Mouse (Mus musculus) MEL (cell line): ENCODE results near the gene Nip7. TPM values are rescaled to one million over a fixed set of nuclear protein-coding genes. Genes with fewer than 3 reads are reported as not detected.

Experiments
- DNase-seq: peaks from one replicate; pipeline ENCODE4 v3.0.0; 2011; ENCODE audit warnings: low read depth, low spot score
- H3K27ac ChIP-seq: 2 replicates; pipeline ENCODE4 v1.5.1; 2012; ENCODE audit warnings: low read depth, mild to moderate bottlenecking, control low read depth, low read length, moderate library complexity; ENCODE audit not compliant: control insufficient read depth
- H3K27me3 ChIP-seq, 2 experiments: fragments of 150-350 bp in 1 of 2; sonication (generic) in 1 of 2; 2 replicates each; pipeline ENCODE4 v1.6.1; 2012; ENCODE audit warnings: low read length in 2 of 2, mild to moderate bottlenecking in 2 of 2, improper control_type of control experiment in 1 of 2, moderate library complexity in 1 of 2; ENCODE audit not compliant: insufficient read depth in 2 of 2, control insufficient read depth in 1 of 2
- H3K36me3 ChIP-seq, 2 experiments: 2 replicates each; pipeline ENCODE4 v1.6.1; 2012 to 2014; ENCODE audit warnings: low read length in 2 of 2, improper control_type of control experiment in 1 of 2, inconsistent platforms in 1 of 2, mild to moderate bottlenecking in 1 of 2; ENCODE audit not compliant: insufficient read depth in 2 of 2, control insufficient read depth in 1 of 2
- H3K4me1 ChIP-seq, 2 experiments: fragments of 150-350 bp in 1 of 2; sonication (generic) in 1 of 2; 2 replicates each; pipeline ENCODE4 v1.6.1; 2012; ENCODE audit warnings: low read length in 2 of 2, improper control_type of control experiment in 1 of 2, mild to moderate bottlenecking in 1 of 2; ENCODE audit not compliant: insufficient read depth in 2 of 2, control insufficient read depth in 1 of 2
- H3K4me3 ChIP-seq, 2 experiments: fragments of 150-350 bp in 1 of 2; sonication (generic) in 1 of 2; 2 replicates each; pipeline ENCODE4 v1.5.1; 2012; ENCODE audit warnings: low read depth in 2 of 2, low read length in 2 of 2, mild to moderate bottlenecking in 2 of 2, moderate library complexity in 2 of 2, control low read depth in 1 of 2, improper control_type of control experiment in 1 of 2; ENCODE audit not compliant: control insufficient read depth in 1 of 2, insufficient read depth in 1 of 2
- H3K79me2 ChIP-seq: 2 replicates; pipeline ENCODE4 v1.6.1; 2012; ENCODE audit warnings: mild to moderate bottlenecking, low read length, moderate library complexity; ENCODE audit not compliant: control insufficient read depth, poor library complexity, insufficient read depth
- H3K9ac ChIP-seq: 2 replicates; pipeline ENCODE4 v1.6.1; 2012; ENCODE audit warnings: low read depth, mild to moderate bottlenecking, control low read depth, low read length, moderate library complexity; ENCODE audit not compliant: control insufficient read depth, poor library complexity, severe bottlenecking
- H3K9me3 ChIP-seq: fragments of 150-350 bp; sonication (generic); replicated peaks from 2 replicates; pipeline ENCODE4 v1.6.1; 2012; ENCODE audit warnings: mild to moderate bottlenecking, low read length, improper control_type of control experiment, moderate library complexity; ENCODE audit not compliant: insufficient read depth
- BHLHE40 ChIP-seq: IDR thresholded peaks from 2 replicates; pipeline ENCODE4 v1.6.1; 2012; ENCODE audit warnings: low read depth, mild to moderate bottlenecking, inconsistent platforms, low read length, improper control_type of control experiment, borderline replicate concordance
- CHD1 ChIP-seq: IDR thresholded peaks from 2 replicates; pipeline ENCODE4 v1.6.1; 2012; ENCODE audit warnings: low read depth, mild to moderate bottlenecking, inconsistent platforms, low read length, improper control_type of control experiment
- CHD2 ChIP-seq: IDR thresholded peaks from 2 replicates; pipeline ENCODE4 v1.6.1; 2011; ENCODE audit warnings: low read length, improper control_type of control experiment
- CTCF ChIP-seq, 3 experiments: IDR thresholded peaks in 2 of 3; conservative IDR thresholded peaks in 1 of 3; 2 replicates each; pipeline ENCODE4 v1.5.1; 2011 to 2012; ENCODE audit warnings: low read length in 3 of 3, low read depth in 2 of 3, mild to moderate bottlenecking in 2 of 3, improper control_type of control experiment in 1 of 3, inconsistent platforms in 1 of 3, mixed read lengths in 1 of 3, moderate library complexity in 1 of 3; ENCODE audit not compliant: control insufficient read depth in 1 of 3, insufficient read depth in 1 of 3, poor library complexity in 1 of 3, severe bottlenecking in 1 of 3
- E2F4 ChIP-seq: IDR thresholded peaks from 2 replicates; pipeline ENCODE4 v1.6.1; 2011; ENCODE audit warnings: low read depth, low read length, improper control_type of control experiment, borderline replicate concordance
- ELF1 ChIP-seq: IDR thresholded peaks from 2 replicates; pipeline ENCODE4 v1.6.1; 2014; ENCODE audit warnings: low read depth, mild to moderate bottlenecking, inconsistent platforms, low read length, improper control_type of control experiment, moderate library complexity
- EP300 ChIP-seq, 2 experiments: IDR thresholded peaks; 2 replicates each; pipeline ENCODE4 v1.6.1; 2011; ENCODE audit warnings: improper control_type of control experiment in 2 of 2, low read length in 2 of 2, low read depth in 1 of 2, mild to moderate bottlenecking in 1 of 2
- GATA1 ChIP-seq: IDR thresholded peaks from 2 replicates; pipeline ENCODE4 v1.6.1; 2011; ENCODE audit warnings: low read depth, low read length, improper control_type of control experiment
- HCFC1 ChIP-seq: IDR thresholded peaks from 2 replicates; pipeline ENCODE4 v1.6.1; 2012; ENCODE audit warnings: low read depth, mild to moderate bottlenecking, inconsistent platforms, low read length, improper control_type of control experiment, moderate library complexity
- JUND ChIP-seq: IDR thresholded peaks from 2 replicates; pipeline ENCODE4 v1.6.1; 2011; ENCODE audit warnings: low read depth, mild to moderate bottlenecking, improper control_type of control experiment, low read length
- KAT2A ChIP-seq: conservative IDR thresholded peaks from 2 replicates; pipeline ENCODE4 v1.6.1; 2012; ENCODE audit warnings: low read depth, low read length, improper control_type of control experiment, inconsistent platforms
- MAFK ChIP-seq: IDR thresholded peaks from 2 replicates; pipeline ENCODE4 v1.6.1; 2011; ENCODE audit warnings: low read depth, mild to moderate bottlenecking, low read length, improper control_type of control experiment, borderline replicate concordance
- MAX ChIP-seq: IDR thresholded peaks from 2 replicates; pipeline ENCODE4 v1.6.1; 2011; ENCODE audit warnings: low read length, improper control_type of control experiment
- MAZ ChIP-seq: IDR thresholded peaks from 2 replicates; pipeline ENCODE4 v1.6.1; 2012; ENCODE audit warnings: low read depth, mild to moderate bottlenecking, inconsistent platforms, low read length, improper control_type of control experiment
- MEF2A ChIP-seq: IDR thresholded peaks from 2 replicates; pipeline ENCODE4 v1.6.1; 2014; ENCODE audit warnings: low read depth, mild to moderate bottlenecking, inconsistent platforms, low read length, improper control_type of control experiment; ENCODE audit not compliant: poor library complexity, insufficient replicate concordance, severe bottlenecking; ENCODE audit errors: extremely low read depth
- MXI1 ChIP-seq: IDR thresholded peaks from 2 replicates; pipeline ENCODE4 v1.6.1; 2011; ENCODE audit warnings: mild to moderate bottlenecking, low read depth, low read length, improper control_type of control experiment
- MYB ChIP-seq: IDR thresholded peaks from 2 replicates; pipeline ENCODE4 v1.6.1; 2011; ENCODE audit warnings: mild to moderate bottlenecking, low read depth, low read length, improper control_type of control experiment
- NRF1 ChIP-seq: IDR thresholded peaks from 2 replicates; pipeline ENCODE4 v1.6.1; 2014; ENCODE audit warnings: low read depth, mild to moderate bottlenecking, inconsistent platforms, low read length, improper control_type of control experiment, moderate library complexity; ENCODE audit not compliant: poor library complexity, insufficient read depth, severe bottlenecking
- POLR2AphosphoS5 ChIP-seq: IDR thresholded peaks from 2 replicates; pipeline ENCODE4 v1.6.1; 2012; ENCODE audit warnings: low read depth, borderline replicate concordance, mild to moderate bottlenecking, inconsistent platforms, low read length, moderate library complexity, mixed read lengths
- RCOR1 ChIP-seq: IDR thresholded peaks from 2 replicates; pipeline ENCODE4 v1.6.1; 2012; ENCODE audit warnings: low read depth, mild to moderate bottlenecking, inconsistent platforms, low read length, improper control_type of control experiment
- SIN3A ChIP-seq: IDR thresholded peaks from 2 replicates; pipeline ENCODE4 v1.6.1; 2012; ENCODE audit warnings: low read length, improper control_type of control experiment, inconsistent platforms
- SMC3 ChIP-seq: IDR thresholded peaks from 2 replicates; pipeline ENCODE4 v1.6.1; 2011; ENCODE audit warnings: low read depth, low read length, improper control_type of control experiment
- TAL1 ChIP-seq: IDR thresholded peaks from 2 replicates; pipeline ENCODE4 v1.6.1; 2012; ENCODE audit warnings: mild to moderate bottlenecking, inconsistent platforms, low read length, moderate library complexity, mixed read lengths
- TBP ChIP-seq: IDR thresholded peaks from 2 replicates; pipeline ENCODE4 v1.8.0; 2011; ENCODE audit warnings: low read depth, low read length, improper control_type of control experiment
- TCF12 ChIP-seq: IDR thresholded peaks from 2 replicates; pipeline ENCODE4 v1.6.1; 2014; ENCODE audit warnings: low read depth, mild to moderate bottlenecking, inconsistent platforms, low read length, improper control_type of control experiment, moderate library complexity
- UBTF ChIP-seq: IDR thresholded peaks from 2 replicates; pipeline ENCODE4 v1.6.1; 2012; ENCODE audit warnings: low read depth, mild to moderate bottlenecking, inconsistent platforms, low read length, improper control_type of control experiment, moderate library complexity, borderline replicate concordance; ENCODE audit not compliant: insufficient read depth
- USF1 ChIP-seq: IDR thresholded peaks from 2 replicates; pipeline ENCODE4 v1.6.1; 2014; ENCODE audit warnings: low read depth, mild to moderate bottlenecking, inconsistent platforms, low read length, improper control_type of control experiment, moderate library complexity
- USF2 ChIP-seq, 2 experiments: IDR thresholded peaks; 2 replicates each; pipeline ENCODE4 v1.6.1; 2011 to 2012; ENCODE audit warnings: improper control_type of control experiment in 2 of 2, low read length in 2 of 2, borderline replicate concordance in 1 of 2, inconsistent platforms in 1 of 2, low read depth in 1 of 2, mild to moderate bottlenecking in 1 of 2; ENCODE audit not compliant: insufficient read depth in 1 of 2
- ZC3H11A ChIP-seq: IDR thresholded peaks from 2 replicates; pipeline ENCODE4 v1.6.1; 2012; ENCODE audit warnings: low read depth, mild to moderate bottlenecking, inconsistent platforms, low read length, improper control_type of control experiment
- ZKSCAN1 ChIP-seq: IDR thresholded peaks from 2 replicates; pipeline ENCODE4 v1.6.1; 2012; ENCODE audit warnings: low read depth, mild to moderate bottlenecking, inconsistent platforms, low read length, improper control_type of control experiment, moderate library complexity
- ZMIZ1 ChIP-seq: IDR thresholded peaks from 2 replicates; pipeline ENCODE4 v1.6.1; 2012; ENCODE audit warnings: low read depth, mild to moderate bottlenecking, inconsistent platforms, low read length, improper control_type of control experiment, moderate library complexity
- polyA plus RNA-seq, 2 experiments: library from polyadenylated mRNA; stranded (reverse) in 1 of 2; unstranded in 1 of 2; fragments of >175 nt in 1 of 2; fragments of >200 nt in 1 of 2; gene quantifications; 2 replicates each; pipeline versions ENCODE4 v1.2.1 to v1.2.4; 2012; ENCODE audit warnings: low replicate concordance in 2 of 2, low read depth in 1 of 2; ENCODE audit not compliant: insufficient read length in 2 of 2, insufficient read depth in 1 of 2, missing spikeins in 1 of 2
- total RNA-seq: library from RNA; depleted of rRNA; stranded (reverse); fragments of 300-350 nt; gene quantifications from 2 replicates; pipeline ENCODE4 v1.2.3, GENCODE M21; 2012

Gene Nip7
- total and polyA plus RNA-seq, 3 experiments = 189 to 336 (median 278) TPM

- TF ChIP-seq CTCF (IDR thresholded peaks at IDR 0.05 in 2 of 3, conservative IDR thresholded peaks at IDR 0.05 in 1 of 3; ENCODE audit: control insufficient read depth in 1 of 3, insufficient read depth in 1 of 3, low read depth in 2 of 3, low read length in 3 of 3, poor library complexity in 1 of 3, severe bottlenecking in 1 of 3) (no peak), CHD1 (no peak), MAX (no peak), E2F4 (no peak), ZKSCAN1 (no peak)
Observed at GRCm38 (mm10) chr8:107095717-107096365, 39.2 kb downstream of the Nip7 start (continued).

- no peaks in the 10 kb centered on the region for H3K9me3 ChIP-seq
- no peaks in the 10 kb centered on the region for H3K27me3 ChIP-seq
- H3K9ac ChIP-seq = peak within 1 kb of the TSS; percentile 87
- peak within 1 kb of the TSS; percentile 92 to 97 for H3K4me3 ChIP-seq
- DNase-seq = peak; percentile 97
- H3K79me2 ChIP-seq = peaks cover 33% of the 10 kb centered on the region
- H3K4me1 ChIP-seq = peaks cover 0 to 8% of the 10 kb centered on the region in 2 experiments; a peak in 2 of 4 replicates
- H3K27ac ChIP-seq = peak within 1 kb of the TSS; percentile 92
- H3K36me3 ChIP-seq = peaks cover 4 to 10% of the 10 kb centered on the region in 2 experiments
- TF ChIP-seq RCOR1 (no peak), MAFK (no peak), MAZ (peak; percentile 75; the same call in 1 of the 2 replicates), HCFC1 (peak; percentile 99), JUND (no peak), SIN3A (peak; percentile 86), GATA1 (no peak), MYB (no peak), ELF1 (peak; percentile 93), TBP (peak; percentile 63; the same call in 1 of the 2 replicates), EP300 (IDR thresholded peaks at IDR 0.05; ENCODE audit: low read depth in 1 of 2, low read length in 2 of 2) (0 out of 4 replicates have a peak, but pooled peaks of 1 of the 2 experiments have one; percentile 6), SMC3 (no peak), POLR2AphosphoS5 (no peak), USF2 (IDR thresholded peaks at IDR 0.05; ENCODE audit: borderline replicate concordance in 1 of 2, insufficient read depth in 1 of 2, low read depth in 1 of 2, low read length in 2 of 2) (no peak), TCF12 (peak; percentile 73), CHD2 (no peak), ZMIZ1 (no peak; the same call in 1 of the 2 replicates), UBTF (peak; percentile 4; the same call in 1 of the 2 replicates), CHD1 (no peak), USF1 (0 out of 2 replicates have a peak, but pooled peaks have one; percentile 33), BHLHE40 (no peak), CTCF (IDR thresholded peaks at IDR 0.05 in 2 of 3, conservative IDR thresholded peaks at IDR 0.05 in 1 of 3; ENCODE audit: control insufficient read depth in 1 of 3, insufficient read depth in 1 of 3, low read depth in 2 of 3, low read length in 3 of 3, poor library complexity in 1 of 3, severe bottlenecking in 1 of 3) (no peak), MXI1 (peak; percentile 51), E2F4 (no peak), ZC3H11A (no peak), ZKSCAN1 (no peak), TAL1 (no peak), KAT2A (peak; percentile 90), NRF1 (no peak), MEF2A (no peak)
Observed at GRCm38 (mm10) chr8:107096366-107097036, 39.8 kb downstream of the Nip7 start, which contains the start of gene Terf2. TSS of gene Terf2 (minus strand) at chr8:107096547.
